Mouse (Mus musculus): ENCODE measurements around the gene Itm2b. TPM values are rescaled to one million over a fixed set of nuclear protein-coding genes. Genes with fewer than 3 reads are reported as not detected.

Gene Itm2b
- total RNA-seq, 2 experiments from 2014 or later = 1,015 to 1,046 TPM

DNA sequence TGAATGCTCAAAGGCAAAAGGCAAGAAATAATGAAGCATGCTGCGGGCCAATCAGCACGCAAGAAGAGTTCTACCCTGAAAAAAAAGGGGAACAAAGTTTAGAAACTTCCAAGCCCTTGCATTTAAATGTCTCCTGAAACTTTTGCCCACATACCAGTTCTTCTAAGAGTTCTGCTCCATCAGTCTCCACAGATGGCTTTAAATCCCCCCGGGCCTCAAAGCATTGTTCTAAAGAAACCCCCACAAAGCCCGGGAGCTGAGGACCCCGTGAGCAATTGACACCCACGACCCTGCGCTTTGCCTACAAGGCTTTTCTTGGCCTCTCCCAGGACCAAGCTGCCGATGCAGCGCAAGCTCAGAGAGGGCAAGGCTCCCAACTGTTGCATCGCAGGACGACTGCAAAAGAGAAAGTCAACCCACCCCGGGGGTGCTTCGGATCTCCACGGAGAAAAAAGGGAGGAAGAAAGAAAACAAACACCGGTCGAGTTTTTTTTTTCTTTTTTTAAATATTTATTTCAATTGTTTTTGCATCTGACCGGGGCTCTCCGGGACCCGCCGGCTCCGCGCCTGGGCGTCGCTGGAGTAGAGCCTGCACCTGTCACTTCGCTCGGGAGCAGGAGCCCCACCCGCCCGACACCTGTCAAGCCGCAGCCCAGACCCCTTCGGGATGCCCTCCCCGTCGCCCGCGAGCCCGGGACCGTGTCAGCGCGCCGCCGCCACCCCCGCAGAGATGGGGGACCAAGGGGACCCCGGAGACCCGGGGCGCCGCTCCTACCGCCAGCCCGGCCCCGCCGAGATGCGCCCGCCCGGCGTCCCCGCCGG is 60.2 kb downstream of the Itm2b start:
- DNase-seq (ENCODE audit: low spot score in 2 of 2) = peak in 1 of 2 experiments; percentile 30

GRCm38 (mm10) chr14:73323965-73324364 is 61.1 kb downstream of the Itm2b start:
- DNase-seq (ENCODE audit: low spot score in 2 of 2) = no peak

GRCm38 (mm10) chr14:73322142-73322541 is 62.9 kb downstream of the Itm2b start:
- no peak for DNase-seq (ENCODE audit: low spot score in 2 of 2)

DNA sequence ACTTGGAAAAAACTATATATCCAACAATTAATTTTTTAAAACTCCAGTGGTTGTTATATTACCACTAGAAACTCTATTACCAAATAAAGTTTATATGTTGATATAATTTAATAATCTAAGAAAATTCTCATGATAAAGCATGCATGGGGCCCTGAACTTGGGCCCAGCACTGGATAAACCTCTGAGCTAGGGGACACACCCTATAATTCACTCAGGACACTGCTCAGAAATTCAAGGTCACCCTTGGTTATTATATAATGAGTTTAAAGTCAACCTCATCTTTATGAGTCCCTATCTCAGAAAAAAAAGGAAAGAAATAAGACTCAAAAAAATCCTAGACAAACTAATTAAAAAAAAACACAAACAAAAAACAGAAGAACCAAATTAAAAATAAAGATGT is 68.2 kb downstream of the Itm2b start:
- no peak for DNase-seq (ENCODE audit: low spot score in 2 of 2)

GRCm38 (mm10) chr14:73313864-73314263 is 71.2 kb downstream of the Itm2b start:
- no peak for DNase-seq (ENCODE audit: low spot score in 2 of 2)

DNA sequence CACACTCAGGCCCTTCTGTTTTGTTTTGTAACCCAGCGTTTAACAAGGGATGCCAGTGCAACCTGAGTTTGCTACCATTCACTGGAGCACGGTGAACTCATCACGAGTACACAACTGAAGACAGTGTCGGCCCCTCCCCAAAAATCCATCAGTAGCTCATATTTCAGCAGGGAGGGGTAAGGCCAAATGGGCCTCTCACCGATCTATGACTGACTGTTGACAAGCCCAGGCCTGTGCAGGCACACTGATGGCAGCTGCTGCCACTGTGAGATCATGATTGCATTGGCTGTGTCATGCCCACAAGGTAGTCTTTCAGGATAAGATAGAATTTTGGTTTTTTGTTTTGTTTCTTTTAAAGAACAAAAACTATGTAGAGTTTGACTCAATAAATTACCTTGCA is 71.7 kb downstream of the Itm2b start:
- DNase-seq (ENCODE audit: low spot score in 2 of 2) = no peak

DNA sequence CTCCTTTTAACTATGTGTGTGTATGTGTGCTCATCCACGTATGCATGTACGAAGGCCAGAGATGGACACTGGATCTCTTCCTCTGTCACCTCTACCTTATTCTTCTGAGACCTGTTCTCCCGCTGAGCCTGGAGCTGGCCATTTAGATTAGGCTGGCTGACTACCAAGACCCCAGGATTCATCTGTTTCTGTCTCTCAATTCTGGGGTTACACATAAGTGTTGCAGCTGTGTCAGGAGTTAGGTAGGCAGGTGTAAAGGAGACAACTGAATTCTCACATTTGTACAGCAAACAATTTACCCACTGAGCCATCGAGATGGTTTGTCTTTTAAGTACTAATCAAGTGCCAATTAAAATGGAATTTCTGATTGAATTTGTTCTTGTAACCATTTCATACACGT is 72.2 kb downstream of the Itm2b start:
- DNase-seq (ENCODE audit: low spot score in 2 of 2) = no peak

Other genes starting within 250 kb of the Itm2b start
- gene Lpar6, start 147.4 kb downstream of the Itm2b start, total RNA-seq (2021) = 1 to 10 TPM; 1.2 to 1.6 TPM
- 10 to 100 TPM; 32.8 to 37.1 TPM for gene Rb1, start 59.5 kb downstream of the Itm2b start, total RNA-seq (2021)
- 10 to 100 TPM; 30.4 to 36.9 TPM for gene Med4, start 124.7 kb upstream of the Itm2b start, total RNA-seq (2021)
- 100 to 1,000 TPM; 150 to 153 TPM for gene Sucla2, start 140.0 kb upstream of the Itm2b start, total RNA-seq (2021)
- gene Nudt15, start 163.0 kb upstream of the Itm2b start, total RNA-seq (2021) = 1 to 10 TPM; 6.2 to 6.3 TPM